Mouse (Mus musculus): ENCODE measurements around the gene Slc18b1. TPM values are rescaled to one million over a fixed set of nuclear protein-coding genes. Genes with fewer than 3 reads are reported as not detected.

Gene Slc18b1
- polyA plus RNA-seq, 1 experiment from 2014 or later = 20.6 TPM

DNA sequence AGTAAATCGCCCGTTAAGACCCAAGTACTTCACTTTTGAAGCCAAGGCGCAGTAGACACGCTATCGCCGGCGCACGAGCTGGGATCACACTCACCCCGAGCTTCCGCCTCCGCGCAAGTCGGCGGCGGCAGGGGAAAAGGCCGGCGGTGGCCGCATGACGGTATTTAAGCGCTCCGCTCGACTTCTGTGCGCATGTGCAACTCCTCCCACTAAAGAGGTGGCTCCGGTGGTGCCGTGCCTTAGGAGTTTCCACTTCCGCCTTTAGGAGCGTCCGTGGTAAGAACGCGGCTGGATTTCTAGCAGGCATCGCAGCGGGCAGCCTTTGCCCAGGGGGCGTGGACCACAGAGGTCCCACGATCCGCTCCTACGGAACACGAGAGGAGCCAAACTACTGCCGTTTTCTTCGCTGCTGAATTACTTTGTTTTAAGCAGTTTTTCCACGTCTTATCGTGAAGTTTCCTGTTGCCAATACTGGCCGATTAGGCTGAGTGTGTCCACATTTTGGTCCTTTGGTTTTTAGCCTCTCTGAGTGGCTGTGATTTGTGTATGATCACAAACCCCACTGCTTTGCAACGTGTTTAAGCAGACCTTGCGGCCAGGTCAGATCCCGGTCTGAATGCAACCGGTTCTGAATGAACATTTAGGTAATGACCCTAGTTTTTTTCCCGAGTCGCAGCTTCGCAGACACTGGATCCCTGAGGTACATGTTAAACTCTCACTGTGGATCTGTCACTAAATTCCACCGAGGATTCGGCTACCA, 9.5 kb upstream of the Slc18b1 start, which contains the start of gene Rps12:
Rps12 (minus strand) TSS at position 214 of the 760 bp plus-strand sequence.
- H3K4me2 ChIP-seq (replicated peaks) = peak within 1 kb of the TSS; percentile 97
- peak; percentile 99 for ATAC-seq
- H3K4me3 ChIP-seq (replicated peaks) = peak within 1 kb of the TSS; percentile 91
- H3K27ac ChIP-seq = peak within 1 kb of the TSS; percentile 67
- peaks cover 32% of the 10 kb centered on the region for H3K4me1 ChIP-seq (replicated peaks)
- H3K36me3 ChIP-seq = peaks cover 28% of the 10 kb centered on the region
- peak within 1 kb of the TSS; percentile 97 for H3K9ac ChIP-seq (replicated peaks)
- WGBS = under 1% methylated on average over 51 of the region's 51 CpGs
- H3K9me3 ChIP-seq = no peaks in the 10 kb centered on the region
- no peaks in the 10 kb centered on the region for H3K27me3 ChIP-seq

DNA sequence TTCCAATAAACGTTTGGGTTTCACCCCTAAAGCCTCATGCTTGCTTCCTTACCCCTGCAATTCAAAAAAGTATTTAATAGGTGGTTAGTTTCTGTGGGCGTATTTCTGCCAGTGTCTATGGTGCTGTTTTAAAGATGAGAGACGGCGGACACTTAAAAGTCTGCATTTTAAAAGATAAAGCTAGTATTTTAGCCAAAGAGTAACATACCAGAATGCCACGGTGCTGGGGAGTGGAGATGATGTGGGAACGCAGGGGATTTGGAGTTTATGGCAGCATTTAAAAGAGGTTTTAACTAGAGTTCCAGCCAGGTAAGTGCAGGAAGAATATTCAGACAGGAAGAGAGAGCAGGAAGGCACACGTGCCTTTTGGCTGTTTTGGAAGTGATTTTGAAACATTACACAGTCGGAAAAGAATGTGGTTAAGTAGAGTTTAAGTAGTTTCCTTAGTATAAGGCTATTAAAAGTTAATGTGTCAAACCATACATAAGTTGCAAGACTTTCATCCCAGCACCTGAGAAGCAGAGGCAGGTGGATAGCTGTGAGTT, 8.7 kb upstream of the Slc18b1 start:
- Histone ChIP-seq H3K27ac (no peak overlapping the region), H3K9me3 (no peaks in the 10 kb centered on the region), H3K4me2 (replicated peaks) (peak overlapping the region; percentile 69), H3K4me3 (replicated peaks) (peak overlapping the region; percentile 91), H3K27me3 (no peaks in the 10 kb centered on the region), H3K4me1 (replicated peaks) (peaks cover 30% of the 10 kb centered on the region), H3K36me3 (peaks cover 24% of the 10 kb centered on the region), H3K9ac (replicated peaks) (peak overlapping the region; percentile 71)
- 15% methylated on average over 8 of the region's 8 CpGs for WGBS
- no peak for ATAC-seq

DNA sequence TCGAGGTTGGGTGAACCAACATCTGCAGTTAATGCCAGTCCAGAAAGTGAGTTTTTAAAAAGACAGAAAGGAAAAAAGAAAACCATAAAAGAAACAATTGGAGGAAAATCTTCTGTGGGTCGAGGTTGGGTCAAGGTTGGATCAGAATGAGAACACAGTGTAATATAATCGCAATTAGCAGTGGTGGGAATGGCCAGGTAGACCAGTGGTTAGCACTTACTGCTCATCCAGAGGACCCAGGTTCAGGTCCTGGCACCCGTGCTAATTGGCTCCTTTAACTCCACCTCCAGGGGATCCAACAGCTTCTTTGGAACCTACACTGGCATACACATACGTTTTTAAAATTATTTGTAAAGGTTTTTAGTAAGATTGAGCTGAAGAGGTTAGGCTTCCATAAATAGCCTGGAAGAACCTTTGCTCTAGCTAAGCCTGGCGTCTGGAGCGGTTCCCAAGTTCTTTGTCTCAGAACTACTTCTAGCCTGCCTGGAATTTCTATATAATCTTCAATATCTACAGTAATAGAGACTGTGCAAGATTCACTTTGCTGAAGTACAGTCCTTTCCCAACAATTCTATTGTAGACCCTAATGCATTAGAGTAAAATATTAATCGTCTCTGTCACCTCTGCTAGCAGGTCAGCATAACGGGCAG, 790 bp upstream of the Slc18b1 start:
- H3K27me3 ChIP-seq = no peaks in the 10 kb centered on the region
- H3K36me3 ChIP-seq = peaks cover 10% of the 10 kb centered on the region
- 51% methylated on average over 9 of the region's 9 CpGs for WGBS
- no peak overlapping the region for H3K27ac ChIP-seq
- H3K4me3 ChIP-seq (replicated peaks) = peak overlapping the region; percentile 64
- H3K4me1 ChIP-seq (replicated peaks) = peaks cover 17% of the 10 kb centered on the region
- peak overlapping the region; percentile 82 for H3K9ac ChIP-seq (replicated peaks)
- H3K9me3 ChIP-seq = no peaks in the 10 kb centered on the region
- ATAC-seq = peak; percentile 22; the same call in 1 of the 2 replicates
- H3K4me2 ChIP-seq (replicated peaks) = peak overlapping the region; percentile 62

GRCm38 (mm10) chr10:23797606-23798005, 820 bp downstream of the Slc18b1 start:
- Histone ChIP-seq H3K9ac (replicated peaks) (peak overlapping the region; percentile 82; the same call in 1 of the 2 replicates), H3K4me2 (replicated peaks) (peak overlapping the region; percentile 62), H3K27me3 (no peaks in the 10 kb centered on the region), H3K36me3 (peaks cover 26% of the 10 kb centered on the region), H3K4me3 (replicated peaks) (peak overlapping the region; percentile 64), H3K9me3 (no peaks in the 10 kb centered on the region), H3K4me1 (replicated peaks) (peaks cover 17% of the 10 kb centered on the region), H3K27ac (no peak overlapping the region)
- 0 out of 2 replicates have a peak, but pooled peaks have one; percentile 1 for ATAC-seq
- 9% methylated on average over 3 of the region's 3 CpGs for WGBS

DNA sequence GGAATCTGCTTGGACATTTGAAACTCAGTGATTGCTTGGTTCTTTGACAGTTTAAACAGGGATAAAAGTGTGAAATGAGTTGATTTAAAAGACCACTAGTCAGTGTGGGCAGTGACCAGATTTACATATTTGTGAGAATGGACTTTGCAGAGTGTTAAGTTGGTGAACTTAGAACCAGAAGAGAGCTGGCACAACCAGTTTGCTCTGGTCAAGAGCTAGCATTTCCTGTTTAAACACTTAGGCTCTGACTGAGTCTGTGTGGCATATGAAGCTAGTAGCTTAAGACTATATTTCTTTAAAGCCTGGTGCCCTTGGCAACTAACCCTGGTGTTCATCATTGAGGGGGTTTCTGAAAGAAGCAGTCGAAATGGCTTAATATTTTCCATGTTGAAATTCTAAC, 1.4 kb downstream of the Slc18b1 start:
- Histone ChIP-seq H3K27ac (no peak overlapping the region), H3K9ac (replicated peaks) (no peak overlapping the region), H3K27me3 (no peaks in the 10 kb centered on the region), H3K4me2 (replicated peaks) (peak overlapping the region; percentile 62), H3K36me3 (peaks cover 29% of the 10 kb centered on the region), H3K4me1 (replicated peaks) (peaks cover 17% of the 10 kb centered on the region), H3K4me3 (replicated peaks) (0 out of 2 replicates have a peak overlapping the region, but pooled peaks have one; percentile 64), H3K9me3 (no peaks in the 10 kb centered on the region)
- WGBS = 83% methylated on average over 1 of the region's 1 CpGs
- ATAC-seq = no peak

DNA sequence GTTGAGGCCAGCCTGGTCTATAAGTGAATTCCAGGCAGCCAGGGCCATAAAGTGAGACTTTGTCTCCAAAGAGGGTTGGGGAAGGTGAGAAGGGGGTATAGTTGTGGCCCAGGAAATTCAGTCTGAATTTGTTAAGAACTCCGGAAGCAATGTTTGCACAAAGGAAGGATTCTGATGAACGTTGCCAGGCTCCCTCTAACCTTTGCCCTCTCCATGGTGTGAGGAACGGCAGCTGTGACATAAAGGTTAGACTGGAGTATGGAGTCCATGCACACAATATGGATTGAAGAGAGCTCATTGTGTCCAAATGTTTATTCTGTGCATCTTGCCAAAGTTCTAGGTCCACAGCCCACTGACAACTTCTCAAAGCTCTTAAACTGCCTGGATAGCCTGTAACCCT, 3.1 kb downstream of the Slc18b1 start:
- H3K4me1 ChIP-seq (replicated peaks) = peaks cover 17% of the 10 kb centered on the region
- 20% methylated on average over 3 of the region's 3 CpGs for WGBS
- H3K27ac ChIP-seq = no peak overlapping the region
- no peak overlapping the region for H3K4me3 ChIP-seq (replicated peaks)
- peaks cover 43% of the 10 kb centered on the region for H3K36me3 ChIP-seq
- no peaks in the 10 kb centered on the region for H3K9me3 ChIP-seq
- no peak overlapping the region for H3K4me2 ChIP-seq (replicated peaks)
- ATAC-seq = no peak
- H3K27me3 ChIP-seq = no peaks in the 10 kb centered on the region
- H3K9ac ChIP-seq (replicated peaks) = no peak overlapping the region

DNA sequence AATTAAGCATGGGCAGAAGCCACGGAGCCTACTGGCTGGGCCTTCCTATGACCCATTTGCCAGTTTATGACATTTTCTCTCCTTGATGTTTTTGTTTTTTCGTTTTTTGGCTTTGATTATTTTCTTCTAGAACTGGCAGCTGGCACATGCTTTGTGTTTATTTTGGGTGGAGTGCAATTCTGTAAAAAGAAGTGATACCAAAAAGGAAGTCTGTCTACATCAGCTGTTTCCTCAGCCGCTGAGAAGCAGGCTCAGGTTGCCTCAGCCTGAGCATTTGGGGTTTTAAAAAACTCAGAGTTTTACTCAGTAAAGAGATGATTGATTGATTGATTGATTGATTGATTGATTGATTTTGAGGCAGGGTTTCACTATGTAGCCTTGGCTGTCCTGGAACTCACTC, 6.1 kb downstream of the Slc18b1 start:
- peaks cover 63% of the 10 kb centered on the region for H3K36me3 ChIP-seq
- no peaks in the 10 kb centered on the region for H3K9me3 ChIP-seq
- peaks cover 6% of the 10 kb centered on the region; the same call in 1 of the 2 replicates for H3K4me1 ChIP-seq (replicated peaks)
- no peak overlapping the region for H3K27ac ChIP-seq
- H3K4me3 ChIP-seq (replicated peaks) = no peak overlapping the region
- no peak overlapping the region for H3K9ac ChIP-seq (replicated peaks)
- ATAC-seq = no peak
- WGBS = 80% methylated on average over 3 of the region's 3 CpGs
- H3K4me2 ChIP-seq (replicated peaks) = no peak overlapping the region
- H3K27me3 ChIP-seq = no peaks in the 10 kb centered on the region

DNA sequence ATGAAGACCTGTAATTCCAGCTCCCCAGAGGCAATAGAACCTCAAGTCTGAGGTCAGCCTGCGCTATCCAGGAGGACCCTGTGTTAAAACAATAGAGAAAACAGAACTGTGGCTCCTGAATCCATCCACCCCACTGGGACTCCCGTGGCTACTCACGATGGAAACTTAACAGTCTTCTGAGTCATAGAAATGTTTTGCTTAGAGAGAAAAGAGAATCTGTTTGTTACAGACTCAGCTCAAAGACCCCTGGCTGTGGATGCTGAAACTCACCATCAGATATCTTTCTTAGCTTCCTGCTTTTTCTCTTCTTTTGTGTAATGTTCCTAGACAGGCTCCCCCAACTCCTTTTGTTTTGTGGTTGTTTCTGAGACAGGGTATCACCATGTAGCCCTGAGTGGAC, 7.9 kb downstream of the Slc18b1 start:
- no peak overlapping the region for H3K4me3 ChIP-seq (replicated peaks)
- WGBS = 68% methylated on average over 3 of the region's 3 CpGs

GRCm38 (mm10) chr10:23806201-23806600, 9.4 kb downstream of the Slc18b1 start:
- H3K36me3 ChIP-seq = peaks cover 56% of the 10 kb centered on the region
- ATAC-seq = no peak
- H3K27me3 ChIP-seq = no peaks in the 10 kb centered on the region

More for the DNA sequence above, 7.9 kb downstream of the Slc18b1 start:
- Histone ChIP-seq H3K4me2 (replicated peaks) (no peak overlapping the region), H3K27me3 (no peaks in the 10 kb centered on the region), H3K36me3 (peaks cover 67% of the 10 kb centered on the region), H3K27ac (no peak overlapping the region), H3K9me3 (no peaks in the 10 kb centered on the region), H3K9ac (replicated peaks) (no peak overlapping the region), H3K4me1 (replicated peaks) (no peaks in the 10 kb centered on the region)
- no peak for ATAC-seq

DNA sequence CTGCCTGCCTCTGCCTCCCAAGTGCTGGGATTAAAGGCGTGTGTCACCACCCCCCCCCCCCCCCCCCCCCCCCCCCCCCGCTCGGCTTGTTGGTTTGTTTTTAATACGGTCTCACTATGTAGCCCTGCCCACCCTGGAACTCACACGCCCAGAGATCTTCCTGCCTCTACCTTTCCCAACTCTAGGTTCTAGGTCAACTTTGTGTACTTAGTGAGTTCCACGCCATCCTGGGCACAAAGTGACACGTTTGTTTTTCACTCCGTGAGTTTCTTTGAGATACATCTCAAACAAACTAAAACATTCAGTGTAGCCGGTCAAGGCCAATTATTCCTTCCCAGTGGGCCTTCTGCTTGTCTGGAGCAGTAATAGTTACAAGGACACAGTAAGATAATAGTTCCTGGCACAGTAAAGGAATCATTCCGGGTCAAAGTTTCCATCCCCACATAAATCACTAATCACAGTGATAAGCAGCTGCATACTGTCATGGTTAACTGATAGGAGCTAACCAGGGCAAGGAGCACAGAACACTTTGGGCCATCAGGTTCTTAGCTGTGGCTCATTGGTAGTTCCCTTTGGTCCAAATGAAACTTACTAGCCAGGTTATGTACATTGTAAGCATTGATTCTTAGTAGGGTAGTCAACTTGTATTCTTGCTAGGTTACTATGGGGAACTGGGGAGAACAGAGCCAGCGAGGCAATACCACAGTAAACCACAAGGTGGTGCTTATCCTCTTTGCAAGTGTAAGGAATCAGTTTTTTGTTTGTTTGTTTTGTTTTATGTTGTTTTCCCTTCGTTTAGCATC, 15.1 kb downstream of the Slc18b1 start:
- ATAC-seq = no peak; the same call in 1 of the 2 replicates
- WGBS = 77% methylated on average over 8 of the region's 12 CpGs
- Histone ChIP-seq H3K4me2 (replicated peaks) (no peak overlapping the region), H3K9me3 (no peaks in the 10 kb centered on the region), H3K27me3 (no peaks in the 10 kb centered on the region), H3K4me3 (replicated peaks) (no peak overlapping the region), H3K27ac (no peak overlapping the region), H3K4me1 (replicated peaks) (peaks cover 7% of the 10 kb centered on the region; the same call in 1 of the 2 replicates), H3K9ac (replicated peaks) (no peak overlapping the region), H3K36me3 (peaks cover 20% of the 10 kb centered on the region)

More at GRCm38 (mm10) chr10:23806201-23806600, 9.4 kb downstream of the Slc18b1 start:
- no peaks in the 10 kb centered on the region for H3K4me1 ChIP-seq (replicated peaks)
- no peak overlapping the region for H3K9ac ChIP-seq (replicated peaks)
- no peak overlapping the region for H3K4me3 ChIP-seq (replicated peaks)
- no peak overlapping the region for H3K27ac ChIP-seq
- no peak overlapping the region for H3K4me2 ChIP-seq (replicated peaks)
- 31% methylated on average over 4 of the region's 4 CpGs for WGBS
- H3K9me3 ChIP-seq = no peaks in the 10 kb centered on the region

GRCm38 (mm10) chr10:23812438-23812759, 15.6 kb downstream of the Slc18b1 start:
- ATAC-seq = no peak

More at GRCm38 (mm10) chr10:23812438-23812759, 15.6 kb downstream of the Slc18b1 start:
- H3K9ac ChIP-seq (replicated peaks) = no peak overlapping the region
- H3K27me3 ChIP-seq = no peaks in the 10 kb centered on the region
- H3K27ac ChIP-seq = no peak overlapping the region
- H3K36me3 ChIP-seq = peaks cover 17% of the 10 kb centered on the region
- H3K4me2 ChIP-seq (replicated peaks) = no peak overlapping the region
- peaks cover 7% of the 10 kb centered on the region; the same call in 1 of the 2 replicates for H3K4me1 ChIP-seq (replicated peaks)
- H3K4me3 ChIP-seq (replicated peaks) = no peak overlapping the region
- H3K9me3 ChIP-seq = no peaks in the 10 kb centered on the region

Measured in midbrain, embryonic 13.5 days (tissue).